In the genomic region with DNA sequence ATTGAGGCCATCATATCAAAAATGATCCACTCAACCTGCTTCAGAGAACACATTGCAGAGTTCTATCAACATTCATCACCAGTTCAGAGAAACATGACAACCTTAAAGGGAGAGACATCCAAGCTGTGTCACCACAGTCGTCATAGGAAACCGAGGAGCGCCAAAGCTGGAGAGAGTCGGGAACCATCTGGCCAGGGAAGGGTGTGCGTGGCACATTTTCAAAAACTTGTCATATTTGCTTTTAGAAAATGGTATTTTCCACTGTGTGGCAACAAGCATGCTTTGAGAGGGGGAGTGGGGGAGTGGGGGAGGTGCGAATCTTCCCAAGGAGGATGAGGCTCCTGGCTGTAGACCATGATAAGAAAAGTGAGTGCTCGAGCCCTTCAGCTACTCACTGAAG, we compare ENCODE assay signal across 11 mouse cellular contexts.
DNase-seq lines count a peak whose midpoint lies in the region; ATAC-seq and TF ChIP-seq lines count a peak whose summit lies in the region.
"Had no signal": no experiment of that assay in that cellular context is flagged by ENCODE, and none has a peak within 500 bp of the region (broad histone marks: within the 10 kb centered on the region; RNA-seq: fewer than 3 reads in every experiment).

No protein-coding gene starts in this region.

- TF ChIP-seq POLR2A in brain, embryonic 14.5 days (IDR thresholded peaks at IDR 0.05; ENCODE audit: borderline replicate concordance, extremely low read depth, insufficient read depth, insufficient read length, poor library complexity, severe bottlenecking): no peak

- H3K4me3 ChIP-seq in lung, postnatal 0 days (ENCODE audit: low read depth, low read length): no peak overlapping the region
- H3K4me3 ChIP-seq in limb, embryonic 10.5 days: no peak overlapping the region
- H3K4me3 ChIP-seq: neural tube, embryonic 13.5 days had no signal

- H3K9me3 ChIP-seq in lung, postnatal 0 days (ENCODE audit: low read length): no peaks in the 10 kb centered on the region
- H3K9me3 ChIP-seq in limb, embryonic 10.5 days (replicated peaks): no peaks in the 10 kb centered on the region

- no peak overlapping the region for H3K9ac ChIP-seq in lung, postnatal 0 days (replicated peaks; ENCODE audit: low read depth)
- H3K9ac ChIP-seq: neural tube, embryonic 13.5 days had no signal

- H3K27me3 ChIP-seq in lung, postnatal 0 days (replicated peaks; ENCODE audit: insufficient read depth, low read length): no peaks in the 10 kb centered on the region
- no peaks in the 10 kb centered on the region for H3K27me3 ChIP-seq in limb, embryonic 10.5 days (ENCODE audit: low read depth, poor library complexity, severe bottlenecking)

- WGBS in lung, postnatal 0 days: 42% methylated on average over 7 of the region's 7 CpGs
- 88% methylated on average over 7 of the region's 7 CpGs for WGBS in limb, embryonic 10.5 days

- 0 out of 2 replicates have a peak, but pooled peaks cover 4% of the 10 kb centered on the region for H3K4me1 ChIP-seq in lung, postnatal 0 days (ENCODE audit: insufficient read depth, low read depth, low read length)
- peaks cover 11% of the 10 kb centered on the region for H3K4me1 ChIP-seq in limb, embryonic 10.5 days

- DNase-seq in cerebellum, postnatal 14 days: peak; percentile 54 to 56
- peak; percentile 88 for DNase-seq in brain, embryonic 14.5 days (ENCODE audit: low read depth)
- DNase-seq in layer of hippocampus, postnatal 14 days (ENCODE audit: low spot score in 2 of 2): peak; percentile 57 to 84
- peak; percentile 88 for DNase-seq in lung, postnatal 0 days (ENCODE audit: low spot score)
- DNase-seq in embryo, embryonic 11 days: no peak
- no peak for DNase-seq in limb, embryonic 10.5 days (ENCODE audit: low spot score)
- DNase-seq: gastrocnemius, postnatal 10 days had no signal

- H3K4me2 ChIP-seq in lung, postnatal 0 days (replicated peaks; ENCODE audit: low read depth, low read length): no peak overlapping the region
- H3K4me2 ChIP-seq: neural tube, embryonic 13.5 days had no signal

- no peak overlapping the region for H3K27ac ChIP-seq in lung, postnatal 0 days (ENCODE audit: low read length)
- H3K27ac ChIP-seq in limb, embryonic 10.5 days: no peak overlapping the region
- H3K27ac ChIP-seq: macrophage had no signal

- no peak for TF ChIP-seq CTCF in brain, embryonic 14.5 days (IDR thresholded peaks at IDR 0.05; ENCODE audit: borderline replicate concordance, extremely low read depth, insufficient read depth, insufficient read length)
- TF ChIP-seq CTCF in lung, postnatal 0 days (IDR thresholded peaks at IDR 0.05): no peak

- ATAC-seq in cerebellum, adult (ENCODE audit: insufficient number of reproducible peaks, low FRiP score, low TSS enrichment): no peak
- ATAC-seq in lung, postnatal 0 days: peak; percentile 76
- ATAC-seq in granulocyte monocyte progenitor cell, adult 5-6 weeks (replicated peaks; ENCODE audit: poor library complexity, severe bottlenecking): no peak

- TF ChIP-seq EP300 in lung, postnatal 0 days (IDR thresholded peaks at IDR 0.05): no peak; the same call in 1 of the 2 replicates

- no peaks in the 10 kb centered on the region for H3K36me3 ChIP-seq in lung, postnatal 0 days (ENCODE audit: insufficient read depth, low read length)
- no peaks in the 10 kb centered on the region for H3K36me3 ChIP-seq in limb, embryonic 10.5 days

Comparison
In these comparisons a context has a peak if more than half of its experiments do, and no peak if none do; other contexts are left out.
1. DNase-seq: peak in cerebellum, postnatal 14 days (2 of 2), brain, embryonic 14.5 days (single experiment), layer of hippocampus, postnatal 14 days (2 of 2) and lung, postnatal 0 days (single experiment); none in embryo, embryonic 11 days (single experiment) and limb, embryonic 10.5 days (single experiment).